Mouse (Mus musculus) gastrocnemius, postnatal 14 days (tissue): ENCODE data around the gene Ercc8. TPM values are rescaled to one million over a fixed set of nuclear protein-coding genes. Genes with fewer than 3 reads are reported as not detected.

Experiments used
- DNase-seq: peaks from one replicate; pipeline ENCODE4 v3.0.0; 2021; ENCODE audit warnings: mixed read lengths
- intact Hi-C: fragments of 180-260 bp; cut with DNase I; formaldehyde crosslinking; loops from one replicate; pipeline ENCODE4 v1.15.1; 2025; ENCODE audit warnings: low total_unique reads
- total RNA-seq, 2 experiments: library from RNA; stranded (reverse); gene quantifications; 2 replicates each; pipeline ENCODE4 v1.2.3; 2021

The Ercc8 gene
- total RNA-seq, 2 experiments from 2014 or later: 5.6 to 7.7 TPM

DNA sequence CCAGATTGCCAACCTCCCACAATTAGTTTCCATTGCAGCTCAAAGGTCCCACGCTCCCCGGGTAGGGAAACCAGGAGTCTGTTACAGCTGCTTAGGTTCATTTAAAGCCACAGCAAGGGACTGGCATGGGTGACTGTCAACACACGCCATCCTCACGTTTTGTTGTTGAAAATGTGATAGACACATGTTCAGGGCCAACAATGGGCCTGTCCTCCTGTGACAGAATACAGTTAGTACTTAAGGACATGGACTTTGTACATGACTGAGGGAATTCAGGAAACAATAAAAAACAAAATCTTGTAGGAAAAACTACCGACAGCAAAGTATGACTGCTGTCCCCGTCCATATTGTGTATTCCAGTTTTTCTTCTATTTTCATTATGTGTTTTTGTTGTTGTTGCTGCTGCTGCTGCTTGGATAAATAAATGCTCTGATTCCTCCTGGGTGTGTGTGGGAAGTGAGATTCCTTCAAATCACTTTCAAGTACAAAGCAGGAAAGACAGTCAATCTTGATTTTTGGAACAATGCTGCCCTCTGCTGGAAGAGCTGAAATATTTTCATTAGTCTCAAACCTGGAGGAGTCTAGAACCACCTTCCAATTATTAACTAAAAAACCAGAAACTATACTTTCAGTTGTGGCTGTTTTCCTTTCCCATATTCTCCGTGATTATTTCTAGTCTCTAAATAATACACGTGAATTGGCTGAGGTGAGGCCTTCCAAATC, 5.7 kb upstream of the Ercc8 start:
- peak; percentile 46 for DNase-seq
- intact Hi-C loops: loop anchor here (5.0 to 10.0 kb wide), 2 partner anchors 108 to 971 kb away; partner anchors contain the start of gene Smim15

DNA sequence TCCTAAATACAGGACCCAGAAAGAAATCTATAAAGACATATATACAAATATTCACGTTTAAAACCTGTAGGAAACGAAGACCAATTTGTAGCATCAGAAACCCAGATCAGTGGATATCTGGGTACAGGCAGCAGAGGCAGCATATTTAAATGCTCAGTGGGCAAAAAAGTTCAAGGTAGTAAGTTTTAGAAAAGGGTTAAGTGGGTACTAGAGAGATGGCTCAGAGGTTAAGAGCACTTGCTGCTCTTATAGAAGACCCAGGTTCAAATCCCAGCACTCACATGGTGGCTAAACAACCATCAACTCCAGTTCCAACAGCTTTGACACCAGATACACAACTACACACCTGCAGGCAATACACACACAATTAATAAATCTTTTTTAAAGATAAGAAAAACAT, 1.4 kb upstream of the Ercc8 start:
- no peak for DNase-seq
- intact Hi-C loops: loop anchor here (10.0 kb wide), 1 partner anchor 112 kb away; the partner anchor contains the start of gene Smim15

DNA sequence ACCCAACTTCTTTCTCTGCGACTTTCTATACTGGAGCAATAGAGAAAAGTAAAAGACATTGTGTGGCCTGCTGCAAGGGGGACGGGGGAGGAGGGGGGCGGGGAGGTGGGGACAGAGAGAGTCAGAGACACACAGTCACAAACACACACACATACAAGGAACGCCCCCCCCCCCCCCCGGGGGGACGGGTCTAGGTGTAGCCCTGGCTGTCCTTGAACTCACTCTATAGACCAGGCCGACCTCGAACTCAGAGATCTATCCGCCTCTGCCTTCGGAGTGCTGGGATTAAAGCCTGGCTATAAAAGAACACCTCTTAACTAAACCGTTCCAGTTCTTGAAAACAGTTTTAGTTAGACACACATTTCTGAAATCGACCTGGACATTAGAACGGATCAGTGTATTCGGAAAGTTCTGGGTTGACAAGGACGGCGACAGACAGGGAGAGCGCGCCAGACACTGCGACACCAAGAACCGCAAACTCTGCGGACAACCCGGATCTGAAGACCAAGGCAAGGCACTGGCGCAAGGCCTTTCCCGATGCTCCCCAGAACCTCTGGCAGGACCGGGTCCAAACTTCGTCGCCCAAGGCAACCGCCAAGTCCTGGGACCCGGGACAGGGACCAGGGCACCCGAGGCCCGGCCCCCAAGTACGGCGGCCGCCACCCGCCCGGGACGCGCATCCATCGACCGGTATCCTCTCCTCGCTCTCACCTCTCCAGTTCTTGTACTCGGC, 633 bp upstream of the Ercc8 start:
- intact Hi-C loops: loop anchor here (10.0 kb wide), 1 partner anchor 113 kb away; the partner anchor contains the start of gene Smim15
- peak; percentile 36 for DNase-seq

DNA sequence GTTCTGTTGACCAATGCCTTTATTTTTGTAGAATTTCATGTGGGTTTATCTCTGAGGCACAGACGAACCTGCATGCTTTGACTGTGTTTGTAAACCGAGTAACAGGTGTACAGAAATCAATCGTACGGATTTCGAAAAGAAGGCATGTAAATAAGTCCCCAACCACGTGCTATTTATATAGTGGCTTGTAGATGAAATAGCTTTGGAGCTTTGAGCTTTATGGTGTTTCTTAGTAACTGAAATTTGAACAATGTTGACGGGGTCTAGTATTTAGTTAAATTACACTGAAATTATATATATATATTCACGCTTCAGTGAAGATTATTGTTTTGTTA, 677 bp downstream of the Ercc8 start:
- no peak for DNase-seq
- intact Hi-C loops: loop anchor here (10.0 kb wide), 1 partner anchor 114 kb away; the partner anchor contains the start of gene Smim15

DNA sequence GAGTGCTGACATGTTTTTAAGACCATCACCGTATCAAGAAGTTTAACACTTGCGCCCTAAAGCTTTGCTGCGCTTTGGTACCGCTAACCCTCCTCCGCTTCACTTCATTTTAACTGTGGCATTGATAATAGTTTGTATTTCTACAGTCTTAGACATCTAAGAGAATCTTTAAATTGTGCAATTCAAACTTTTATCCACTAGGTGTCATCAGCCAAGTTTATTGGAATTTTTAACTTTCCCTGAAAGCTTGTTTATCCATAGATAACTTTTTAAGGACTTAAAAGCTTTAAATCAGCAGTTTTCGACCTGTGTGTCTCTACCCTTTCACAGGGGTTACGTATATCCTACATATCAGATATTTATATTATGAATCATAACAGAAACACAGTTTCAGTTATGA, 1.4 kb downstream of the Ercc8 start:
- DNase-seq: no peak
- intact Hi-C loops: loop anchor here (10.0 kb wide), 1 partner anchor 115 kb away; the partner anchor contains the start of gene Smim15

DNA sequence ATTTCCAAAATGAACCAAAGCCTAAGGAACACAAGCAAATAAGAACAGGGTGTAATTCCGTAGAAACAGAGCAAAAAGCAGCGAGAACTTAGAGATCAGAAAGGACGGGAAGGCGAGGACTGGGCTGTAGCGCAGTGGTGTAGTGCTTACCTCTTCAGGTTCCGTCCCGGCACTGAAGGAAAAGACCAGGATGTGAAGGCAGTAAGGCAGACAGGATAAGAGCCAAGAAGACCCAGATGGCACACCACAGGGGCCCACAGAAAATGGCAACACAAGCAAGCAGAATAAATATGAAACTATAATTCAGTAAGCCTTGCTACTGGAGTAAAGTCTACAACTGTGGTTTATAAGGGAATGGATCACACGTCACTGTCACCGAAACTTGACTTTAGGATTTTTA, 5.4 kb downstream of the Ercc8 start:
- intact Hi-C loops: no loop called here
- DNase-seq: no peak

DNA sequence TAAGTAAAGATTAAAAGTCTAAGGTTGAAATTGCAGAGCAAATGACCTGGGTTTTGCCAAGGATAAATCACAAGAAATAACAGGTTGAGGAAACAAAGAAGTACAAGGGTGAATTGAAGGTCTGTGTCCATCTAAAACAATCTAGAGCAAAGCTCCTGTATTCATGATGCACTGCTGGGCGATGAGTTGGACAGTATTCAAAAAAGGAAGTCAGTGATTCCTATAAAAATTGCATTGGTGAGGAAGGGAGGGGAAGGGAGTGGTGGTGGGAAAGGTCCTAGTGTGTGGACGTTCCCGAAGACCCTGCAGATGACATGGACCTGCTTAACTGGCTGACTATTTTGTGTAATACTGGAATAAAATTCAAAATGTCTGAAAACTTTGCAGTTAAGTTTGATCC, 6.1 kb downstream of the Ercc8 start:
- intact Hi-C loops: no loop called here
- DNase-seq: no peak

DNA sequence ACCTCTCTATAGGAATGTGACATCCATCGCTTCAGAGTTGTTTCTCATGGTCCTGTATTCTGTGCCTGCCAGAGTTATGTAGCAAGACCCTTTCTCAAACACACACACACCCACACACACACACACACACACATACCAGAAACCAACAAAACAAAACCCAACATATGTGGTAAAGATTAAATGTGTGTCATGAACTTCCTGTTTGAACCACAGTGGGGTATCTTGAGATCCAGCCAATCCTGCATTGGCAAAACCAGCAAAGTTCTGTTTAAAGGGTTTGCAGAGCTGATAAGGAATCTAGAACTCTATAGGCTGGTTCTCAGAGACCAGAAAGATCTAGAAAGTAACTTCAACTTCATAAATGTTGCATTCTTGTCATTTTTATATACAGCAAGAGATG, 11.5 kb downstream of the Ercc8 start:
- intact Hi-C loops: no loop called here
- DNase-seq: no peak

DNA sequence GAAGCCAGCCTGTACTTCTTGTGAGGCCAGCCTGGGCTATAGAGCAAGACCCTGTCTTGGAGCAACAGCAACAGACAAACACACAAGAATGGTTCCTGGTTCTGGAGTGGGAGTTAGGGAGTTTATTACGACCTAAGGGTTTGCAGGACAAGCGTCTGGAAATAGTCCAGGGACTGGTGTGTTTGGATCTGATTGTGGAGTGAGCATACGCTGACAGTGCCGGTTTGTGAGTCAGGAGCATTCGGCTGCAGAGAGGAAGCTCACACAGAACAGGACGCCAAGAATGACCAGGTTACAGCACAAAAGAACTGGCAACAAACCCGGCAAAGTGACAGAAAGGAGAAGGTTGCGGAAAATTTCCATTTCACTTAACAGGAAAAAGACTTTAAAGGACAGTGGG, 12.0 kb downstream of the Ercc8 start:
- intact Hi-C loops: no loop called here
- DNase-seq: no peak

DNA sequence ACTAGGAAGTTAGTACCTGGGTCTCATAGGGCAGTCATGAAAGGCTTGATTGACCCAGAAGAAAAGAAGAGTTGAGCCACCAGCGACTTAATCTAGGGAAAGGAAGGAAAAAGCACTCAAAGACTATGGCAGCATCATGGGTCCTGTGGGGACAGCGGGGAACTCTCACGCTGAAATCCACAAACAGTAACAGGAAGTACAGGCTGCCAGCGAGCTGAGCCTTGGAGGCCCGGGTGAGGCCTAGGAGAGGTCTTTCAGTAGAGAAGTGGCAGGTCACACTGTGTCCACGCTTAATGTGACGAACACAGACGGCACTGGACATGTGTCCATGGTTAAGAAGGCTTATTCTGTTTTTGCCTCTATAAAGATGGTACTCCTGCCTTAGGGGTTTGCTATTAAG, 21.1 kb downstream of the Ercc8 start:
- DNase-seq: no peak
- intact Hi-C loops: no loop called here

DNA sequence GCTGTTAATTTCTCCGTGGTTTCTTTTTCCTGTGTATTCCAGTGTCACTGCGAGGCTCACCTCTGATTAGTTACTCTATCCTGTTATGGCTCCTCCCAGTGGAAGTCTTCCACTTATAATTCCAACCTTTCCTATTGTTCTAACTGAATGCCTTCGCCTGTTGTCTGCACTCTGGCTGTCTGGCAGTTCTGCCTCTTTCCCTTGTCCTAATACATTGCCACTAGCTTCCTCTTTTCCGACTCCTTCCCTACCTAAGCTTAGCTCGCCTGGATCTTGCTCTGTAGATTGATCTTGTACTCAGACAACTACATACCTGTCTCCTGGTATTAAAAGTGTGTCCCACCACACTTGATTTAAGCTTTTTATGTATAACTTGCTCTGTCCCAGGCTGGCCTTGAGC, 22.3 kb downstream of the Ercc8 start:
- intact Hi-C loops: no loop called here
- no peak for DNase-seq

DNA sequence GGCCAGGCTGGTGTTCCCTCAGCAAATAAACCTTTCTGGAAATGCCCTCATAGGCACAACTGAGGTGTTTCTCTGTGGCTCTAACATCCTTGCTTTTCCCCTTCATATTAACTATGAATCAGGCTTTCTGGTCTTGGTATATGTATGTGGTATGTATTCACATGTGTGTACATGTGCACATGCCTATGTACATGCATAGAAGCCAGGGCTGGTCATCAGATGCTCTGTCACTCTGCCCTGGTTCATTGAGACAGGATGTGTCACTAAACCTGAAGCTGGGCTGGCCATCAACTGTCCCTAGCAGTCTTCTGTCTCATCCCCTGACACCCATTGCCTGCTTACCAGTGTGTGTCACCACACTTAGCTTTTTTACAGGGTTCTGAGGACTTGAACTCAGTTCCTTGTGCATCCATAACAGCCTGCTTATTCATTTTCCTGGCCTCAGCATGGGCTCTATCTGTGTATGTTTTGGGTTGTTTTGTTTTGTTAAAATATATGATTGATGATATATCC, 26.3 kb downstream of the Ercc8 start:
- intact Hi-C loops: no loop called here
- no peak for DNase-seq

DNA sequence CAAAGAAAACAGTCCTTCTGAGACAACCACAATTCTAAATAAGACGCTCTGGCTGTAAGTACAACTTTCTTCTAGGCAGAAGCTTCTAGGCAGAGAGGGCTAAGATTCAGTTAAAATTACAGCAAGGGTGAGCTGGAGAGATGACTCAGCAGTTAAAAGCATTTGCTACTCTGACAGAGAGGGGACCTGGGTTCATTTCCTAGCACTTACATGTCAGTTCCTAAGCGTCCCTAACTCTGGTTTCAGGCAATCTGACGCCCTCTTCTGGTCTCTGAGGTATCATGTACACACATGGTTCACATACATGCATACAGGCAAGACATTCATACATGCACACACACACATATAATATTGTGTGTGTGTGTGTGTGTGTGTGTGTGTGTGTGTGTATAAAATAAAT, 27.0 kb downstream of the Ercc8 start:
- intact Hi-C loops: no loop called here
- DNase-seq: no peak

DNA sequence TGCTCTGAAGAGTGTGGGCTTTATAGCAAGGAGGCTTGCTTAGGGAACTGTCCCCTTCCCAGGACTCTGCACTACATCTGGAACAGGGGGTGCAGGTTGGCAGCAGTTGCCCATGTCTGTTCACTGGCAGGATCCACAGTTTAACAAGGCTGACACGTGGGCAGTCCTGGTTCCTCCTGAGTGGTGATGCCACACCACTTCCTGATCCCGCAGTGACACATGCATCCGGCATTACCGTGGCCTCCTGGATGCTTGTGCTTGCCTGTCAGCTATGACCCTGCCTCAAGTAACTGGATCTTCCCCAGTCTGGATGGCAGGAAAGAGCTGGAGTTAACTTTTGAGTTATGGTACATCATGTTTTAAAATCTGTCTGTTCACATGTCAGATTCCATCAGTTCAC, 29.5 kb downstream of the Ercc8 start:
- intact Hi-C loops: no loop called here
- DNase-seq: no peak

DNA sequence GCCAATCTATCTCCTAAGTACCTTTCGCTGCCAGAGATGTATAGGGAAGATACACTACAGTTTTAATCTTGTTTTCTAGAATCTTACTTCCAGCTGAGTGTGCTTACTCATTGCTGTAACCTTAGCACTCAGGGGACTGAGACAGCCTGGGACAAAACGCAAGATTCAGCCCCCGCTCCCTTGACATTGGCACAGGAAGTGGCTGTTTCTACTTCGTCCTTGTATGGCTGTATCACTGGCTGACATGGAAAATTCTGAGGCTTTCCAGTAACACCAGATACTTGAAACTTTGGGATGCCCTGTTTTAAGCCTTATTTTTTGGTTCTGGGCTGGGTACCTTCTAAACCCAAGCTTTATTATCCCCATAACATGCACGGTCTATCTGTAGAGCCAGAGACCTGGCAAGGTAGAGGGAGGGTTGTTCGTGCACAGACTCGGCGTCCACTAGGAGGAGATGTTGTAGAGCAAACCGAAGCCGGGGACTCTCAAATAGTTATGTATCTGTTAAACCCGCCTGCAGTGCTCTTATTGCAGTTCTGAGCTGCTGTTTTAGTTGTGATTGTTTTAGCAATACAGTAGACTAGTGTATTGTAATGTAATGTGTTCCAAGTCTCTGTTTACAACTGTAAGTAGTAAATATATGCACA, 32.7 kb downstream of the Ercc8 start:
- DNase-seq: peak; percentile 31
- intact Hi-C loops: loop anchor here (5.0 kb wide), 1 partner anchor 136 kb away; no protein-coding TSS in a partner anchor

DNA sequence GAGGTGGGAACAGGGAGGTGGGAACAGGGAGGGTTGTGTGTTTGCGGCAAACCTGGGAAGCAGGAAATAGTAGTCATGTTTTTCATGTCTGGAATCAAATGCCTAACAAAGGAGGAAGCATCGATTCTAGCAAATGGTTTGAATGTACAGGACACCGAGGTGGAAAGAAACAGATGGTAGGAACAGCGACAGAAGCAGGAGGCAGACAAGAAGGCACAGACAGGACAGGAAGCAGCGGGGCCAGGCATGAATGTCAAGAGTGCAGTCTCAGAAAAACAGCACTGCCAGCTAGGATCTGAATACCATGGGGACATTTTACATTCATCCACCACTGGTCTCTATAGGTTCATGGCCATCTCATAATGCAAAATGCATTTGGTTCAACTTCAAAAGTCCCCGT, 36.9 kb downstream of the Ercc8 start:
- no peak for DNase-seq
- intact Hi-C loops: no loop called here

DNA sequence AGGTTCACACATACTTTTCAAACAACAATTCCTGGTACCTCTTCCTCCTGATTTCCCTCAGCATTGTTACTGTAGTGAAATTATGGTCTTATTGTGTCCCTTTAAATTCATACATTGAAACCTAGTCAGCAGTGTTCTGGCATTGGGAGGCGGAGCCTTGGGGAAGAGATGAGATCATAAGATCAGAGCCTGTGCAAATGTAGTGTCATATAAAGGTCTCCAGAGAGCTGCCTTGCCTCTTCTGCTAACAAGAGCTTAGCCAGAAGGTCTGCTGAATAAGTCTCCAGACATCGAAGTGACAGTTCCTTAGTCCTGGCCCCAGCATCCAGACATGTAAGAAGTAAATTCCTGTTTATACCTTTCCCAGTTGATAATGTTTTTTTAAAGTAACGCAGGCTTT, 46.3 kb downstream of the Ercc8 start:
- intact Hi-C loops: no loop called here

DNA sequence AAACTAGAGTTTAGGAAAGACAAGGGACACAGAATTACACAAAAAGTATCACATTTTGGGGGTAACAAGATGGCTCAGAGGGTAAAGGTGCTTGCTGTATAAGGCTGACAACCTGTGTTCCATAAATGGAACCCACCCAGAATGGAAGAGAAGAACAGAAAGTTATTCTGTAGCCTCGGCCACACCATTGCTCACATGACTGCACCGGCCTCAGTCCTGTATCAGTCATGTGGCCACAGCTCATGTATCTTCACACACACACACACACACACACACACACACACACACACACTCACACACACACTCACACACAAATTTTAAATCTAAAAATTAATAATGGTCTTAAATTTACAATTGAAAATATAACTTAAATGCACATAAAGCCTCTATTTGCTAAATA, 48.9 kb downstream of the Ercc8 start:
- no peak for DNase-seq
- intact Hi-C loops: no loop called here

More for the DNA sequence above, 46.3 kb downstream of the Ercc8 start:
- DNase-seq: no peak

DNA sequence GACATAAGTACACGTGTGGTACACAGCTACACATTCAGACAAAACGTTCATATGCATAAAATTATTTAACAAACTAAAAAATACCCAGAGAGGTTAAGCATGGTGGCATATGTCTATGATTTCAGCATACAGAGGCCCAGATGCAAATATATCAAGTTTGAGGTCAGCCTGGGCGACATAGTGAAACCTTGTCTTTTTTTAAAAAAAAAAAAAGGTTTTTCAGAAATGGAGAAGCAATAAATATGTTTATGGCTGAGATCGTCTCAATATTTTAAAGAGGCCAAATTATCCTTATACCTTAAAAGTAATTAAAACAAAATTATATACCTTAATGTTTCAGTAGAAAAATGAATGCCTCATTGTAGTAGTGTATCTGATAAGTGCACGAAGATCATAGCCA, 49.6 kb downstream of the Ercc8 start:
- intact Hi-C loops: no loop called here
- no peak for DNase-seq

DNA sequence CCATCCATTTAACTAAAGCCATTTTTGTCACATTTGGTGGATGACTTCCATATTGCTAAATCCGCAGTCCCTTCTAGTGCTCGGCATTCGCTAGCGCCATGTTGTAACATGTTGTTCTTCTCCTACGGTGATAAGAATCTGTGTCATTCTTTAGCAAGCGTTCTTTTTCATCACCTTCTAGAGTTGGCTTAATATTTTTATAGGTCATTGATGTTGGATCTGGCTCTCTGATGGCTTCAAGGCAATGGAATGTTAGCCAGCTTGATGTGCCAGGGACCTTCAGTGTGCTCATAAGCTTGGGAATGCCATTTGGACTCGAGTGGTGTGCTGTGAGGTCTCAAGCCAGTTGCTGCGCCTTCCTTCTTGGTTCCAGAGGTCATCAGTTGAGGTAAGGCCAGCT, 52.4 kb downstream of the Ercc8 start:
- no peak for DNase-seq
- intact Hi-C loops: loop anchor here (10.0 kb wide), 1 partner anchor 104 kb away; the partner anchor contains the start of gene Depdc1b
